In genomic region chr8:61531944-61532795, GRCm38 (mm10) we compare ENCODE assay signal across 12 mouse cellular contexts. TPM values are rescaled to one million over a fixed set of nuclear protein-coding genes. Genes with fewer than 3 reads are reported as not detected.
DNase-seq lines count a peak whose midpoint lies in the region; ATAC-seq and TF ChIP-seq lines count a peak whose summit lies in the region.
"Had no signal": no experiment of that assay in that cellular context is flagged by ENCODE, and none has a peak within 500 bp of the region (broad histone marks: within the 10 kb centered on the region; RNA-seq: fewer than 3 reads in every experiment).

No protein-coding gene starts in this region.

- peak overlapping the region; percentile 60 for H3K9ac ChIP-seq in MEL (ENCODE audit: control insufficient read depth, low read depth, low read length, poor library complexity, severe bottlenecking)
- no peak overlapping the region for H3K9ac ChIP-seq in neural tube, embryonic 15.5 days (replicated peaks)

- peak in 1 of 2 experiments; percentile 20 for DNase-seq in layer of hippocampus, adult 2 months (ENCODE audit: low spot score in 2 of 2)
- DNase-seq in layer of hippocampus, postnatal 14 days (ENCODE audit: low spot score in 2 of 2), result no peak
- DNase-seq in MEL (ENCODE audit: low read depth, low spot score), result peak; percentile 74
- DNase-seq in left cerebral cortex, adult 11 months (ENCODE audit: low spot score), result no peak
- DNase-seq: embryo, embryonic 11 days; gastrocnemius, postnatal 25 days had no signal

- no peak for ATAC-seq in neural tube, embryonic 15.5 days (ENCODE audit: low FRiP score)
- ATAC-seq: intestine, embryonic 16.5 days had no signal

- TF ChIP-seq CTCF in layer of hippocampus, adult 2 months (conservative IDR thresholded peaks at IDR 0.05), result peak; percentile 81
- TF ChIP-seq CTCF in E14TG2a.4 (conservative IDR thresholded peaks at IDR 0.05; ENCODE audit: low read length), result peak; percentile 93
- peak; percentile 61 to 67 (median 61) for TF ChIP-seq CTCF in MEL (IDR thresholded peaks at IDR 0.05 in 2 of 3, conservative IDR thresholded peaks at IDR 0.05 in 1 of 3; ENCODE audit: control insufficient read depth in 1 of 3, insufficient read depth in 1 of 3, low read depth in 2 of 3, low read length in 3 of 3, poor library complexity in 1 of 3, severe bottlenecking in 1 of 3)
- peak; percentile 26; the same call in 1 of the 2 replicates for TF ChIP-seq CTCF in embryonic fibroblast, embryonic 13.5 days (IDR thresholded peaks at IDR 0.05; ENCODE audit: borderline replicate concordance, insufficient read depth, low read length)

- H3K4me1 ChIP-seq in E14TG2a.4 (replicated peaks; ENCODE audit: low read depth, low read length) (peaks cover 69% of the 10 kb centered on the region), MEL (ENCODE audit: control insufficient read depth in 1 of 2, insufficient read depth in 2 of 2, low read length in 2 of 2) (peaks cover 0 to 4% of the 10 kb centered on the region in 2 experiments; a peak in 1 of 4 replicates)
- H3K4me1 ChIP-seq in embryonic fibroblast, embryonic 13.5 days (ENCODE audit: control insufficient read depth, insufficient read depth, low read length), result peaks cover 3% of the 10 kb centered on the region; the same call in 1 of the 2 replicates
- H3K4me1 ChIP-seq in neural tube, embryonic 15.5 days, result no peaks in the 10 kb centered on the region
- H3K4me1 ChIP-seq: forebrain, embryonic 10.5 days had no signal

- no peak overlapping the region for H3K4me2 ChIP-seq in neural tube, embryonic 15.5 days
- H3K4me2 ChIP-seq: midbrain, embryonic 11.5 days had no signal

- H3K27me3 ChIP-seq in E14TG2a.4 (ENCODE audit: insufficient read depth, low read length) (no peaks in the 10 kb centered on the region), MEL (ENCODE audit: control insufficient read depth in 1 of 2, insufficient read depth in 2 of 2, low read length in 2 of 2) (no peaks in the 10 kb centered on the region)
- no peaks in the 10 kb centered on the region for H3K27me3 ChIP-seq in neural tube, embryonic 15.5 days (replicated peaks)

- no peaks in the 10 kb centered on the region for H3K9me3 ChIP-seq in E14TG2a.4 (ENCODE audit: low read length)
- H3K9me3 ChIP-seq in MEL (replicated peaks; ENCODE audit: insufficient read depth, low read length), result no peaks in the 10 kb centered on the region
- H3K9me3 ChIP-seq in neural tube, embryonic 15.5 days (replicated peaks), result no peaks in the 10 kb centered on the region
- H3K9me3 ChIP-seq: forebrain, embryonic 10.5 days had no signal

- no peak overlapping the region for H3K4me3 ChIP-seq in layer of hippocampus, adult 2 months
- H3K4me3 ChIP-seq in E14TG2a.4 (replicated peaks; ENCODE audit: low read length) (peak overlapping the region; percentile 72), MEL (ENCODE audit: control insufficient read depth in 1 of 2, insufficient read depth in 1 of 2, low read depth in 2 of 2, low read length in 2 of 2) (peak overlapping the region; percentile 6 to 53)
- no peak overlapping the region for H3K4me3 ChIP-seq in embryonic fibroblast, embryonic 13.5 days (ENCODE audit: insufficient read depth, low read length)
- no peak overlapping the region for H3K4me3 ChIP-seq in neural tube, embryonic 15.5 days (replicated peaks)
- H3K4me3 ChIP-seq: forebrain, embryonic 10.5 days had no signal

- H3K27ac ChIP-seq in layer of hippocampus, adult 2 months, result no peak overlapping the region
- no peak overlapping the region; the same call in 1 of the 2 replicates for H3K27ac ChIP-seq in MEL (ENCODE audit: control insufficient read depth, low read depth, low read length)
- no peak overlapping the region for H3K27ac ChIP-seq in embryonic fibroblast, embryonic 13.5 days (ENCODE audit: insufficient read depth, low read length)
- no peak overlapping the region for H3K27ac ChIP-seq in neural tube, embryonic 15.5 days (replicated peaks)
- H3K27ac ChIP-seq: forebrain, embryonic 10.5 days had no signal

- no peak for TF ChIP-seq RAD21 in MEL (IDR thresholded peaks at IDR 0.05; ENCODE audit: low read depth, low read length)

- WGBS in neural tube, embryonic 15.5 days, result 70% methylated on average over 22 of the region's 22 CpGs

- no peak for TF ChIP-seq EP300 in MEL (IDR thresholded peaks at IDR 0.05; ENCODE audit: low read depth in 1 of 2, low read length in 2 of 2)

- no peaks in the 10 kb centered on the region for H3K79me2 ChIP-seq in MEL (ENCODE audit: control insufficient read depth, insufficient read depth, low read length, poor library complexity)

- peaks cover 40% of the 10 kb centered on the region for H3K36me3 ChIP-seq in E14TG2a.4 (ENCODE audit: insufficient read depth, low read length)
- 0 out of 4 replicates have a peak, but pooled peaks cover 0 to 2% of the 10 kb centered on the region in 2 experiments for H3K36me3 ChIP-seq in MEL (ENCODE audit: control insufficient read depth in 1 of 2, insufficient read depth in 2 of 2, low read length in 2 of 2)
- H3K36me3 ChIP-seq in neural tube, embryonic 15.5 days, result no peaks in the 10 kb centered on the region

- TF ChIP-seq POLR2A in MEL (IDR thresholded peaks at IDR 0.05; ENCODE audit: control insufficient read depth in 1 of 2, insufficient read depth in 1 of 2, low read depth in 1 of 2, low read length in 2 of 2, poor library complexity in 1 of 2), result peak in 1 of 2 experiments; percentile 50; a peak in 1 of 4 replicates
- no peak for TF ChIP-seq POLR2A in embryonic fibroblast, embryonic 13.5 days (IDR thresholded peaks at IDR 0.05; ENCODE audit: low read depth, low read length)

TF ChIP-seq in MEL, 35 proteins besides CTCF, POLR2A, EP300 and RAD21:
- peak; percentile 84 for TF ChIP-seq MYC (IDR thresholded peaks at IDR 0.05; ENCODE audit: low read depth, low read length)
- TF ChIP-seq SIN3A (IDR thresholded peaks at IDR 0.05; ENCODE audit: low read length), result no peak
- no peak for TF ChIP-seq ELF1 (IDR thresholded peaks at IDR 0.05; ENCODE audit: low read depth, low read length)
- no peak for TF ChIP-seq MYB (IDR thresholded peaks at IDR 0.05; ENCODE audit: low read depth, low read length)
- peak; percentile 23; the same call in 1 of the 2 replicates for TF ChIP-seq SMC3 (IDR thresholded peaks at IDR 0.05; ENCODE audit: low read depth, low read length)
- TF ChIP-seq USF1 (IDR thresholded peaks at IDR 0.05; ENCODE audit: low read depth, low read length), result peak; percentile 83
- TF ChIP-seq MXI1 (IDR thresholded peaks at IDR 0.05; ENCODE audit: low read depth, low read length), result peak; percentile 51; the same call in 1 of the 2 replicates
- no peak for TF ChIP-seq POLR2AphosphoS5 (IDR thresholded peaks at IDR 0.05; ENCODE audit: borderline replicate concordance, low read depth, low read length)
- no peak; the same call in 1 of the 2 replicates for TF ChIP-seq NELFE (IDR thresholded peaks at IDR 0.05; ENCODE audit: low read depth, low read length)
- TF ChIP-seq MAX (IDR thresholded peaks at IDR 0.05; ENCODE audit: low read length), result peak; percentile 75

RNA-seq across cellular contexts. Expression of gene Cbr4, which starts 44.6 kb away (rescaled TPM):
- 10 to 100 TPM; 24.6 to 30.7 TPM for total RNA-seq in layer of hippocampus, adult 2 months (2021)
- total RNA-seq in layer of hippocampus, postnatal 14 days (2021), result 10 to 100 TPM; 23.1 to 28.3 TPM
- 15.4 and 19.7 TPM in 2 replicates for total RNA-seq in MEL (2012; rRNA removed)
- 10 to 100 TPM in 1 of 2 experiments, not detected in 1; 15.8 TPM for polyA plus RNA-seq in MEL (2012; ENCODE audit: insufficient read depth in 1 of 2, insufficient read length in 2 of 2, low read depth in 1 of 2, low replicate concordance in 2 of 2, missing spikeins in 1 of 2)
- 21.1 and 24.3 TPM in 2 replicates for polyA plus RNA-seq in embryonic fibroblast, embryonic 13.5 days (2011; ENCODE audit: insufficient read length, low read depth, missing spikeins)
- 17.2 and 25.4 TPM in 2 replicates for polyA plus RNA-seq in neural tube, embryonic 15.5 days (2015; fragmentation: Nextera tagmentation; extraction: Ambion mirVana)

Comparison
In these comparisons a context has a peak if more than half of its experiments do, and no peak if none do; other contexts are left out.
1. H3K4me3 ChIP-seq: peak in E14TG2a.4 (single experiment) and MEL (2 of 2); none in layer of hippocampus, adult 2 months (single experiment), embryonic fibroblast, embryonic 13.5 days (single experiment) and neural tube, embryonic 15.5 days (single experiment).
2. CTCF ChIP-seq: peak in every context shown above with its lines; median percentile 93 in E14TG2a.4; 81 in layer of hippocampus, adult 2 months; 61 in MEL; 26 in embryonic fibroblast, embryonic 13.5 days.